Mouse (Mus musculus) heart, embryonic 16.5 days (tissue): ENCODE results near the gene Megf6. TPM values are rescaled to one million over a fixed set of nuclear protein-coding genes. Genes with fewer than 3 reads are reported as not detected.
A peak's percentile ranks its signal among the peaks of the same experiment; 100 is the strongest.

Source experiments
- ATAC-seq: fragments of 200-750 bp; cut with Nextera tagmentation; replicated peaks from 2 replicates; pipeline ENCODE4 v1.8.0; 2017; ENCODE audit warnings: moderate number of reproducible peaks; ENCODE audit not compliant: insufficient read depth, low FRiP score; ENCODE audit errors: extremely low read depth
- H3K27ac ChIP-seq: fragments of 300-500 bp; sonication (generic); 2 replicates; pipeline ENCODE4 v1.5.1; 2014; ENCODE audit warnings: mild to moderate bottlenecking, low read length, control low read depth, moderate library complexity
- H3K27me3 ChIP-seq: fragments of 300-500 bp; sonication (generic); 2 replicates; pipeline ENCODE4 v1.6.1; 2014; ENCODE audit warnings: low read length, mixed read lengths; ENCODE audit not compliant: control insufficient read depth, insufficient read depth
- H3K36me3 ChIP-seq: fragments of 300-500 bp; sonication (generic); 2 replicates; pipeline ENCODE4 v1.6.1; 2014; ENCODE audit not compliant: control insufficient read depth, insufficient read depth
- H3K4me1 ChIP-seq: fragments of 300-500 bp; sonication (generic); 2 replicates; pipeline ENCODE4 v1.6.1; 2014; ENCODE audit warnings: low read length, mixed read lengths; ENCODE audit not compliant: control insufficient read depth, insufficient read depth
- H3K4me2 ChIP-seq: fragments of 300-500 bp; sonication (generic); 2 replicates; pipeline ENCODE4 v1.6.1; 2014; ENCODE audit warnings: low read depth, mild to moderate bottlenecking, control low read depth, low read length
- H3K4me3 ChIP-seq: fragments of 300-500 bp; sonication (generic); 2 replicates; pipeline ENCODE4 v1.5.1; 2014; ENCODE audit warnings: mild to moderate bottlenecking, control low read depth, low read length
- H3K9ac ChIP-seq: fragments of 300-500 bp; sonication (generic); 2 replicates; pipeline ENCODE4 v1.6.1; 2014; ENCODE audit warnings: low read length, control low read depth
- H3K9me3 ChIP-seq: fragments of 300-500 bp; sonication (generic); replicated peaks from 2 replicates; pipeline ENCODE4 v1.6.1; 2016; ENCODE audit warnings: low read length; ENCODE audit not compliant: control insufficient read depth
- WGBS: fragments of 180-500 bp; shearing (Covaris S2); extraction: QIAGEN DNeasy Blood & Tissue Kit; methylation state at CpG from one replicate; pipeline ENCODE4 v1.1.7; 2014; 5-methylcytosine and 5-hydroxymethylcytosine counted together
- polyA plus RNA-seq: library from polyadenylated mRNA; unstranded; fragments of >200 nt; fragmentation: Nextera tagmentation; extraction: Ambion mirVana; gene quantifications from 2 replicates; pipeline ENCODE4 v1.2.1, GENCODE M21; 2015

The Megf6 gene
- polyA plus RNA-seq, 1 experiment from 2014 or later, result 33.8 TPM

DNA sequence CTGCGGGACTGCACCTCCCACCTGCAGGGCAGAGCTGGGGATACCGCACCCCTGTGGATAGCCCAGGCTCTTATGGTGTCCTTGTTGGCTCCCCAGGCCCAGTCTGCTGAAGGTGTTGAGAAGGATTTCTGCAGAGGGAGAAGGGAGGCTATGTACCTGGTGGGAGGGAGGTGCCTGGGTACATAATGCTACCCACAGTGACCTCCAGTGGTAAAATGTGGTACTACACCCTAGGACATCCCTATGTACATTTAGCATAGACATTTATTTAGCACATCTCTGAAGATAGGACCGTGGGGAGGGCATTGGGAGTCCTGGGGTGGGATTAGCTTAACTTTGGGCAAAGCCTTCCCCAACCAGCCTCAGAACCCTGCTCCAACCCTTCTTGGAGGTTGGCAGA is 102.5 kb downstream of the Megf6 start:
- 47% methylated on average over 3 of the region's 3 CpGs for WGBS

DNA sequence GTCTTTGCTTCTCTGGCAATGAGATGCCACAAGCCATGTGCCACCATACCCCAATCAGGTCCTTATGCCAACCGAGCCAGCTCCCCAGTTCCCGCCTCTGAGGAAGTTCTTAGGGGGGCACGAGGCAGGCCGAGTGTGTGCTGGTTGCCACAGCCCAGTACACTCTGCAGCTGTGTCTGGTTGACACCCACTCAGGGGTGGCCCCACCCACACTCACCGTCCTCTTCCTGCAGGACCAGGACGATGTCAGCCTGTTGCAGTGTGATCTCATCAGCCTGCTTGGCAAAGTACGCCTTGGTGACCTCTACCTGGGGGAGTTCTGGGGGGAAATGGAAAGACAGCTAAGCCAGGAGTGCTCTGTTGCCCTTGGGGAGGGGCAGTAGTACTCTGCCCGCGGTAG is 109.0 kb downstream of the Megf6 start:
- no peak for ATAC-seq
- Histone ChIP-seq H3K27ac (no peak overlapping the region), H3K9ac (no peak overlapping the region), H3K9me3 (no peaks in the 10 kb centered on the region), H3K4me1 (no peaks in the 10 kb centered on the region), H3K27me3 (no peaks in the 10 kb centered on the region), H3K4me3 (no peak overlapping the region), H3K36me3 (no peaks in the 10 kb centered on the region), H3K4me2 (no peak overlapping the region)
- WGBS, result 62% methylated on average over 9 of the region's 9 CpGs

More for the DNA sequence above, 102.5 kb downstream of the Megf6 start:
- no peak overlapping the region for H3K4me3 ChIP-seq
- H3K9ac ChIP-seq, result no peak overlapping the region
- no peak for ATAC-seq
- no peak overlapping the region for H3K27ac ChIP-seq
- no peaks in the 10 kb centered on the region for H3K4me1 ChIP-seq
- H3K27me3 ChIP-seq, result no peaks in the 10 kb centered on the region
- H3K36me3 ChIP-seq, result no peaks in the 10 kb centered on the region
- H3K4me2 ChIP-seq, result no peak overlapping the region
- no peaks in the 10 kb centered on the region for H3K9me3 ChIP-seq

DNA sequence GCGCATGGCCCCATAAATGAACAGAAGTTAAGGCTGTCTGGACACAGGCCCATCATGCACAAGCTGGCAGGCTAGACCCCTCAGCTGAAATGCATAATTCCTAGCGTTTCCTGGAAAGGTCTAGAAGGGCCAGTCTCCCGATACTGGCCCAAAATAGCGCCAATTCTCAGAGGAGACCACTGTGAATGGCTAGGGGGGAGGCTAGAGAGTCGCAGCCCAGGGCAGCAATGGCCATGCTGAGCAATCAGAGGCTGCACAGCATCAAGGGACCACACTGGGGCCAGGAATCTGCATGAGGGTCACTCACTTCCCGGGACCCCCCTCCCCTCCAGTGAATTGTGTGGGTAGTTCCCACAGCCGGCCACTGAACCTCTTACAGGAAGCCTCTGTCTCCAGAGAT is 113.1 kb downstream of the Megf6 start:
- Histone ChIP-seq H3K27ac (no peak overlapping the region), H3K9me3 (no peaks in the 10 kb centered on the region), H3K4me1 (no peaks in the 10 kb centered on the region), H3K27me3 (no peaks in the 10 kb centered on the region), H3K4me2 (no peak overlapping the region), H3K36me3 (no peaks in the 10 kb centered on the region), H3K9ac (no peak overlapping the region), H3K4me3 (no peak overlapping the region)
- no peak for ATAC-seq
- WGBS, result 52% methylated on average over 7 of the region's 7 CpGs

DNA sequence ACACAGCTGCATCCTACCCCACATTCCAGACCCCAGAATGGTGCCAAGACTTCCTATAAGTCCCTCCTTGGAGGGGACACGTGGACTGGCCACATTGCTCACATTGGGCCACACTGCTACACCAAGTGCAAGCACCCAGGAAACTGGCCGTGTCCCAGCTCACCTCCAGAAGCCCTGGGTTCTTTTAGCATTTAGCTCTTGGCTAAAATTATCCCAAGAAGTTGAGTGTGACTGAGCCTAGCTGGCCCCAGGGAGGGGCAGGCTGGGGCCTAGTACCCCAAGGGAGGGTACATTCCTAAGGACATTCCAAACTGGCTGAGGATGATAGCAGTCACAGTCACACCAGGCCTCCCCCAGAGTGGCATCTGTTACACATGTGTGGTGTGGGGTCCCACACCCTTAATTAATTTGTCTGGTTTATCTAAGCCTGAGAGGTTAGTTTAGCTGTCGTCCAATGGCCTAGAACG is 123.2 kb downstream of the Megf6 start:
- no peak overlapping the region for H3K4me3 ChIP-seq
- H3K9me3 ChIP-seq, result no peaks in the 10 kb centered on the region
- 23% methylated on average over 4 of the region's 4 CpGs for WGBS
- no peak; the same call in 1 of the 2 replicates for ATAC-seq
- H3K9ac ChIP-seq, result peak overlapping the region; percentile 21; the same call in 1 of the 2 replicates
- H3K4me2 ChIP-seq, result 0 out of 2 replicates have a peak overlapping the region, but pooled peaks have one; percentile 12
- no peaks in the 10 kb centered on the region for H3K36me3 ChIP-seq
- H3K27ac ChIP-seq, result peak overlapping the region; percentile 74
- H3K4me1 ChIP-seq, result peaks cover 17% of the 10 kb centered on the region
- peaks cover 5% of the 10 kb centered on the region for H3K27me3 ChIP-seq

DNA sequence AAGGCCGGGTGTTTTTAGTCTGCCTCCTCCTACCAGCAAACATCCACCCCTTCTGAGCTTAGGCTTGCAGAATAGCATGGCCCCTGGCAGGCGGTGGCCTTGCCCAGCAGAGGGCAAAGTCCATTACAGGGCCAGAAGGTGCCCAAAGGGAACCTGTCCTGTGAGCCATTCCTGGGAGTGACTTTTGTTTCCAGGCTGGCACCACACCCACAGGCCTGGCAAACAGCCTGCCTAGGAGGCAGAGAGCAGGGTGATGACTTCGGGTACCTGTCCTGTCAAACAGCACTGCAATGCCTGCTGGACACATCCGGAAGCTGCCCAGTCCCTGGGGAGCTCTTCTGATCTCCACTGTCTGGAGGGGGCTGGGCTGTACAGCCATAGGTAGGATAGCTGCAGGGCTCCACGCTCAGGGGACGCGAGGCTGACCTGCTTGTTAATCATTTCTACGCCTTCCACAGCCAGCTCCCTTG is 123.8 kb downstream of the Megf6 start:
- WGBS, result 52% methylated on average over 8 of the region's 8 CpGs
- Histone ChIP-seq H3K4me2 (no peak overlapping the region), H3K36me3 (no peaks in the 10 kb centered on the region), H3K27ac (peak overlapping the region; percentile 74), H3K9me3 (no peaks in the 10 kb centered on the region), H3K4me1 (peaks cover 17% of the 10 kb centered on the region), H3K4me3 (no peak overlapping the region), H3K27me3 (peaks cover 11% of the 10 kb centered on the region), H3K9ac (no peak overlapping the region; the same call in 1 of the 2 replicates)
- ATAC-seq, result no peak

DNA sequence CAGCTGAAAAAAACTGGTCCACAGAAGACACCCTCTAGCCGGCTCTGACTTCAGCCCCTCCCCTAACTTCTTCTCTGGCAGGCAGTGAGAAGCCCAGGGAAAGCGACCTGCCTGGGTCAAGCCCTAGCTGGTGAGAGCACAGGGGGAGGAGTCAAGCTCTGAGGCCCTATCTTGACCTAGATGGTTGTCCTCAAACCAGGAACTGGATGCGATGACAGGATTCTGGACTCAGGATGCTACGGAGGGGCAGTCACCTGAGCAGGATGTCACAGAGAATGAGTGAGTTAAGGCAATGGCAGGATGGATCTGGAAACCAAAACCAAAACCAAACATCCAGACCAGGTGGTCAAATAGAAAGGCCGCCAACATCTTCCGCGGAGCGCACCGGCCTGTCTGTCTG is 127.2 kb downstream of the Megf6 start:
- Histone ChIP-seq H3K27ac (no peak overlapping the region), H3K4me1 (peaks cover 23% of the 10 kb centered on the region), H3K4me2 (no peak overlapping the region), H3K9me3 (no peaks in the 10 kb centered on the region), H3K27me3 (peaks cover 26% of the 10 kb centered on the region), H3K36me3 (no peaks in the 10 kb centered on the region), H3K4me3 (no peak overlapping the region), H3K9ac (no peak overlapping the region)
- ATAC-seq, result no peak
- 34% methylated on average over 9 of the region's 9 CpGs for WGBS

DNA sequence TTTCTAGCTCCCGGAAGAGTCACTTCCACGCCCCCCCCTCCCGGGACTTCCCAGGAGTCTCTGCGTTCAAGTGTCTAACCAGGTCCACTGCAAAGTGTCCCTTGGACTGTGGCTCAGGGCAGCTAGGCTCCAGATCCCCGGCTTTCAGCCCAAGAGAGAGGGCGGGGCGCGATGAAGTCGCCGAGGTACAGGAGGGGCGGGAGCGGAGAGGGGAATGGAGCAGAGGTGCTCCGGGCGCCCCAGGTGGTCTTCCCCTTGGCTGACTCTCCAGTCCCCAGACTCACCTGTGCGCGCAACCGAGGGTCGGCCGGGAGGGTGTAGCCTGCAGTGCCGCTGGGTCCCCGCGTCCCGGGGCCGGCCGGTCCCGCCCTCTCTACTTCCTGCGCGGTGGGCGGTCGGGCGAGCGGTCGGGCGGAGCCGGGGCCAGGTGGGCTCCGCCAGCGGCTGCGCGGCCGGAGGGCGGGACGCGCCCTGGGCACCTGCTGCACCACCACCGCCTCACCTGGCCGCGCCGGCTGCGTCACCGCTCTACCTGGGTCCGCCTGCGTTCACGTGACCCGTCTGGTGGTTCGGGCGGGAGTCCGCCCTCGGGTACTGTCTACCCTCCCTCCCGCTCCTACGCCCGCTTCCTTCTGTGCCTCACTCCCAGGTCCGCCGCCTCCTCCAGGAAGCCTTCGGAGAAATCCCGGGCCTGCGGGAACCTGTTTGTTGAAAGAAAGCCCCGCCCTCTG is 129.2 kb downstream of the Megf6 start:
- peaks cover 26% of the 10 kb centered on the region for H3K27me3 ChIP-seq
- no peaks in the 10 kb centered on the region for H3K36me3 ChIP-seq
- H3K9me3 ChIP-seq, result no peaks in the 10 kb centered on the region
- peaks cover 7% of the 10 kb centered on the region; the same call in 1 of the 2 replicates for H3K4me1 ChIP-seq
- peak; percentile 30; the same call in 1 of the 2 replicates for ATAC-seq
- peak overlapping the region; percentile 94 for H3K4me2 ChIP-seq
- under 1% methylated on average over 65 of the region's 66 CpGs for WGBS
- H3K4me3 ChIP-seq, result peak overlapping the region; percentile 65
- no peak overlapping the region for H3K27ac ChIP-seq
- H3K9ac ChIP-seq, result peak overlapping the region; percentile 68

DNA sequence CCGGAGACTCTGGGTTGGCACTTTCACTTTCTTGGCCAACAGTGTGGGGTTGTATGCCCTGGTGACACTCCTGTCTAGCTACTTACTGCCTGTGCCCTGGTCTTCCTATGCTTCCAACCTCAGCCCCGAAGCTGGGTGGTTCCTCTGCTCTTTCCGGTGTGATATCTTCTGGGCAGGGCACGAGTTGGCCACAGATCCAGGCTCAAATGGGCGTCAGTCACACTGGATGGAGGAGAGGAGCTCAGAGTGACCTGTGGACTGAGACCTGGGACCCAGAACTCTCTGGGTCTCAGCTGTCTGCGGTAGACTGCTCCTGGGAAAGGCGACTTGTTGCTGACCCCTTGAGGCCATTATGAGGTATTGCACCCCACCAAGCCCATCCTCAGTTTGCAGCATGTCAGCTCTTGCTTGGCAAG is 130.9 kb downstream of the Megf6 start, which contains the start of gene Arhgef16:
Arhgef16 (minus strand) TSS at position 211 of the 416 bp plus-strand sequence.
- WGBS, result 20% methylated on average over 7 of the region's 7 CpGs
- Histone ChIP-seq H3K4me3 (no peak within 1 kb of the TSS), H3K27me3 (peaks cover 26% of the 10 kb centered on the region), H3K9ac (no peak within 1 kb of the TSS), H3K4me2 (no peak within 1 kb of the TSS), H3K9me3 (0 out of 2 replicates have a peak, but pooled peaks cover 2% of the 10 kb centered on the region), H3K36me3 (no peaks in the 10 kb centered on the region), H3K4me1 (peaks cover 7% of the 10 kb centered on the region; the same call in 1 of the 2 replicates), H3K27ac (no peak within 1 kb of the TSS)
- ATAC-seq, result peak; percentile 37; the same call in 1 of the 2 replicates

DNA sequence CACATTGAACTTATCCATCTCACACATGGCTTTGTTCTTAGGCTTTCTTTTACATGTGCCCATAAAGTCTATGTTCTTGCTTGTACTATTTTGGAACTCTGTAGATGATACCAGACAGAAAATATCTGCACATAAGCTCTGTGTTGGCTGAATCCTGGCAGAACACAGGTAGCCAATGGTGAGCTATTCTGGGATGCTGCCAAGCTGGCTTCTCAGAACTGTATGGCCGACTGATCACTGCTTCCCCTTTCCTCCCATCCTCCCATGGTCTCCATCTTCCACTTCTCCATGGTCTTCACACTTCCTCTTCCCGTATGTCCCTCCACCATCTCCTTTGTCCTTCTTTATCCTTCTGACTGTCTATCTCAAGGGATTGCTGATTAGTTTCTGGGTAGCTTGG is 138.6 kb downstream of the Megf6 start:
- Histone ChIP-seq H3K27me3 (no peaks in the 10 kb centered on the region), H3K9me3 (peaks cover 2% of the 10 kb centered on the region; the same call in 1 of the 2 replicates), H3K4me1 (no peaks in the 10 kb centered on the region), H3K27ac (no peak overlapping the region), H3K36me3 (no peaks in the 10 kb centered on the region), H3K4me3 (no peak overlapping the region), H3K9ac (no peak overlapping the region), H3K4me2 (no peak overlapping the region)
- WGBS, result 65% methylated on average over 2 of the region's 2 CpGs
- ATAC-seq, result no peak
